Mouse (Mus musculus) WW6 (cell line): ENCODE measurements around the gene Kctd21.

ENCODE experiments used
- DNase-seq: peaks from one replicate; pipeline ENCODE4 v3.0.0-alpha.2; 2013; ENCODE audit warnings: low read depth, low spot score

Kctd21 gene

GRCm38 (mm10) chr7:97331726-97332666 is at the start of gene Kctd21, which contains the start of gene Usp35:
Gene Kctd21, plus strand, starts transcription at chr7:97332327.
Gene Usp35, minus strand, starts transcription at chr7:97332020.
- peak; percentile 79 for DNase-seq

- DNase-seq: no peak
Observed at GRCm38 (mm10) chr7:97296986-97297385, 35.1 kb upstream of the Kctd21 start.

- peak; percentile 16 for DNase-seq
Observed at GRCm38 (mm10) chr7:97297466-97297865, 34.7 kb upstream of the Kctd21 start.

- DNase-seq: no peak
Observed at GRCm38 (mm10) chr7:97298279-97298678, 33.8 kb upstream of the Kctd21 start.

GRCm38 (mm10) chr7:97298943-97299342 is 33.2 kb upstream of the Kctd21 start:
- DNase-seq: no peak

GRCm38 (mm10) chr7:97300914-97301313 is 31.2 kb upstream of the Kctd21 start:
- DNase-seq: no peak

- DNase-seq: no peak
Observed at GRCm38 (mm10) chr7:97301321-97301720, 30.8 kb upstream of the Kctd21 start.

- no peak for DNase-seq
Observed at GRCm38 (mm10) chr7:97302261-97302660, 29.9 kb upstream of the Kctd21 start.

- DNase-seq: no peak
Observed at GRCm38 (mm10) chr7:97302876-97303275, 29.3 kb upstream of the Kctd21 start.

GRCm38 (mm10) chr7:97303614-97304013 is 28.5 kb upstream of the Kctd21 start:
- DNase-seq: no peak

- DNase-seq: no peak
Observed at GRCm38 (mm10) chr7:97304471-97304870, 27.7 kb upstream of the Kctd21 start.

- no peak for DNase-seq
Observed at GRCm38 (mm10) chr7:97305206-97305605, 26.9 kb upstream of the Kctd21 start.

GRCm38 (mm10) chr7:97306813-97307212 is 25.3 kb upstream of the Kctd21 start:
- no peak for DNase-seq

GRCm38 (mm10) chr7:97307546-97307945 is 24.6 kb upstream of the Kctd21 start:
- DNase-seq: no peak

GRCm38 (mm10) chr7:97309461-97310340 is 22.4 kb upstream of the Kctd21 start:
- DNase-seq: no peak

- no peak for DNase-seq
Observed at GRCm38 (mm10) chr7:97310341-97310635, 21.8 kb upstream of the Kctd21 start.

- no peak for DNase-seq
Observed at GRCm38 (mm10) chr7:97311620-97312019, 20.5 kb upstream of the Kctd21 start.

GRCm38 (mm10) chr7:97312196-97312595 is 19.9 kb upstream of the Kctd21 start:
- DNase-seq: no peak

- no peak for DNase-seq
Observed at GRCm38 (mm10) chr7:97312856-97313255, 19.3 kb upstream of the Kctd21 start.

- no peak for DNase-seq
Observed at GRCm38 (mm10) chr7:97313364-97313995, 18.6 kb upstream of the Kctd21 start.

- DNase-seq: no peak
Observed at GRCm38 (mm10) chr7:97314646-97315045, 17.5 kb upstream of the Kctd21 start.

GRCm38 (mm10) chr7:97315656-97316055 is 16.5 kb upstream of the Kctd21 start:
- DNase-seq: no peak
